ENCODE assay signal across 8 mouse cellular contexts in genomic region chr3:90213956-90214684, GRCm38 (mm10). TPM values are rescaled to one million over a fixed set of nuclear protein-coding genes. Genes with fewer than 3 reads are reported as not detected.
A peak's percentile ranks its signal among the peaks of the same experiment; 100 is the strongest.
DNase-seq lines count a peak whose midpoint lies in the region; ATAC-seq and TF ChIP-seq lines count a peak whose summit lies in the region.

No protein-coding gene starts in this region.

- peak overlapping the region; percentile 30; the same call in 1 of the 2 replicates for H3K9ac ChIP-seq in forebrain, embryonic 12.5 days
- peak overlapping the region; percentile 77 for H3K9ac ChIP-seq in kidney, embryonic 15.5 days

- H3K27ac ChIP-seq in gastrocnemius, adult 2 months = peak overlapping the region; percentile 98
- peak overlapping the region; percentile 86; the same call in 1 of the 2 replicates for H3K27ac ChIP-seq in forebrain, embryonic 12.5 days
- peak overlapping the region; percentile 86; the same call in 1 of the 2 replicates for H3K27ac ChIP-seq in kidney, embryonic 15.5 days

- TF ChIP-seq CTCF in gastrocnemius, adult 2 months (IDR thresholded peaks at IDR 0.05) = no peak

- peak overlapping the region; percentile 86 for H3K4me2 ChIP-seq in forebrain, embryonic 12.5 days
- peak overlapping the region; percentile 70 for H3K4me2 ChIP-seq in kidney, embryonic 15.5 days

- WGBS in forebrain, embryonic 12.5 days = 14% methylated on average over 12 of the region's 12 CpGs
- 10% methylated on average over 12 of the region's 12 CpGs for WGBS in kidney, embryonic 15.5 days

- peak overlapping the region; percentile 98 for H3K4me3 ChIP-seq in gastrocnemius, adult 2 months
- H3K4me3 ChIP-seq in forebrain, embryonic 12.5 days (replicated peaks) = peak overlapping the region; percentile 84
- peak overlapping the region; percentile 70 for H3K4me3 ChIP-seq in kidney, embryonic 15.5 days (replicated peaks)

- H3K9me3 ChIP-seq in forebrain, embryonic 12.5 days = no peaks in the 10 kb centered on the region
- no peaks in the 10 kb centered on the region for H3K9me3 ChIP-seq in kidney, embryonic 15.5 days (replicated peaks)

- no peaks in the 10 kb centered on the region for H3K27me3 ChIP-seq in forebrain, embryonic 12.5 days
- no peaks in the 10 kb centered on the region for H3K27me3 ChIP-seq in kidney, embryonic 15.5 days

- H3K4me1 ChIP-seq in forebrain, embryonic 12.5 days = peaks cover 24% of the 10 kb centered on the region
- H3K4me1 ChIP-seq in kidney, embryonic 15.5 days = peaks cover 29% of the 10 kb centered on the region

- intact Hi-C loops in gastrocnemius, adult 2 months (cut with DNase I) = loop anchor here (10.0 kb wide), 2 partner anchors 51 to 261 kb away; partner anchors contain the start of genes Dennd4b and Ilf2
- intact Hi-C loops in gastrocnemius, postnatal 14 days (cut with DNase I; ENCODE audit: low total_unique reads) = no loop called here

- peaks cover 35% of the 10 kb centered on the region for H3K36me3 ChIP-seq in forebrain, embryonic 12.5 days (replicated peaks)
- peaks cover 36% of the 10 kb centered on the region for H3K36me3 ChIP-seq in kidney, embryonic 15.5 days

- peak; percentile 32 for DNase-seq in gastrocnemius, adult 2 months
- DNase-seq in gastrocnemius, postnatal 14 days = no peak
- DNase-seq in adrenal gland, postnatal 14 days = peak; percentile 32
- DNase-seq in lung, postnatal 25 days (ENCODE audit: low spot score) = peak; percentile 18
- DNase-seq in thymus, adult 18-20 months = no peak

- ATAC-seq in forebrain, embryonic 12.5 days (ENCODE audit: low FRiP score) = peak; percentile 59; the same call in 1 of the 2 replicates
- 0 out of 2 replicates have a peak, but pooled peaks have one; percentile 44 for ATAC-seq in kidney, embryonic 15.5 days (replicated peaks; ENCODE audit: low FRiP score)
- ATAC-seq in inflammation-experienced regulatory T-cells, adult 6 months = no peak

RNA-seq across cellular contexts. Expression of gene Rab13, which starts 0.6 kb away (rescaled TPM):
- 1 to 10 TPM; 5.3 to 5.5 TPM for total RNA-seq in gastrocnemius, adult 2 months (2021)
- total RNA-seq in gastrocnemius, postnatal 14 days (2021) = 10 to 100 TPM; 10.8 to 11.8 TPM
- total RNA-seq in adrenal gland, postnatal 14 days (2021) = 33.7 and 34.3 TPM in 2 replicates
- 22.6 and 23.3 TPM in 2 replicates for polyA plus RNA-seq in forebrain, embryonic 12.5 days (2016; fragmentation: Nextera tagmentation; extraction: Ambion mirVana)
- 39.8 and 40.8 TPM in 2 replicates for polyA plus RNA-seq in kidney, embryonic 15.5 days (2015; fragmentation: Nextera tagmentation; extraction: Ambion mirVana)
- polyA plus RNA-seq in inflammation-experienced regulatory T-cells, adult 6 months (2017; shearing (Covaris generic)) = under 1 TPM in 2 of 3 experiments, not detected in 1; 0.58 to 0.94 TPM

RNA-seq across cellular contexts. Expression of gene Rps27, which starts 0.7 kb away (rescaled TPM):
- total RNA-seq in gastrocnemius, adult 2 months (2021) = 1,000 to 10,000 TPM in 1 of 2 experiments, 100 to 1,000 TPM in 1; 1,000 to 1,257 TPM
- 100 to 1,000 TPM; 889 to 951 TPM for total RNA-seq in gastrocnemius, postnatal 14 days (2021)
- 1,702 and 2,060 TPM in 2 replicates for total RNA-seq in adrenal gland, postnatal 14 days (2021)
- polyA plus RNA-seq in forebrain, embryonic 12.5 days (2016; fragmentation: Nextera tagmentation; extraction: Ambion mirVana) = 943 and 1,078 TPM in 2 replicates
- polyA plus RNA-seq in kidney, embryonic 15.5 days (2015; fragmentation: Nextera tagmentation; extraction: Ambion mirVana) = 1,600 and 1,610 TPM in 2 replicates
- 1,000 to 10,000 TPM; 3,921 to 9,955 (median 8,802) TPM for polyA plus RNA-seq in inflammation-experienced regulatory T-cells, adult 6 months (2017; shearing (Covaris generic))

RNA-seq across cellular contexts. Expression of gene Jtb, which starts 17.3 kb away (rescaled TPM):
- total RNA-seq in gastrocnemius, adult 2 months (2021) = 10 to 100 TPM; 64.8 to 68.8 TPM
- total RNA-seq in gastrocnemius, postnatal 14 days (2021) = 10 to 100 TPM; 41.6 to 47.5 TPM
- total RNA-seq in adrenal gland, postnatal 14 days (2021) = 58.8 and 58.9 TPM in 2 replicates
- 93.8 and 100.0 TPM in 2 replicates for polyA plus RNA-seq in forebrain, embryonic 12.5 days (2016; fragmentation: Nextera tagmentation; extraction: Ambion mirVana)
- 96.9 and 105 TPM in 2 replicates for polyA plus RNA-seq in kidney, embryonic 15.5 days (2015; fragmentation: Nextera tagmentation; extraction: Ambion mirVana)
- polyA plus RNA-seq in inflammation-experienced regulatory T-cells, adult 6 months (2017; shearing (Covaris generic)) = 10 to 100 TPM; 61.4 to 73.4 (median 68.5) TPM

RNA-seq across cellular contexts. Expression of gene Creb3l4, which starts 29.2 kb away (rescaled TPM):
- total RNA-seq in gastrocnemius, adult 2 months (2021) = not detected
- total RNA-seq in gastrocnemius, postnatal 14 days (2021) = under 1 TPM; 0.27 to 0.39 TPM
- total RNA-seq in adrenal gland, postnatal 14 days (2021) = 0.33 and 0.38 TPM in 2 replicates
- polyA plus RNA-seq in forebrain, embryonic 12.5 days (2016; fragmentation: Nextera tagmentation; extraction: Ambion mirVana) = 5.3 and 5.5 TPM in 2 replicates
- 3.7 and 6.9 TPM in 2 replicates for polyA plus RNA-seq in kidney, embryonic 15.5 days (2015; fragmentation: Nextera tagmentation; extraction: Ambion mirVana)
- not detected for polyA plus RNA-seq in inflammation-experienced regulatory T-cells, adult 6 months (2017; shearing (Covaris generic))

RNA-seq across cellular contexts. Expression of gene Slc39a1, which starts 33.9 kb away (rescaled TPM):
- total RNA-seq in gastrocnemius, adult 2 months (2021) = 10 to 100 TPM; 41.6 to 50.6 TPM
- 10 to 100 TPM; 57.8 to 62.7 TPM for total RNA-seq in gastrocnemius, postnatal 14 days (2021)
- 106 and 108 TPM in 2 replicates for total RNA-seq in adrenal gland, postnatal 14 days (2021)
- polyA plus RNA-seq in forebrain, embryonic 12.5 days (2016; fragmentation: Nextera tagmentation; extraction: Ambion mirVana) = 32.8 and 42.8 TPM in 2 replicates
- 101 and 104 TPM in 2 replicates for polyA plus RNA-seq in kidney, embryonic 15.5 days (2015; fragmentation: Nextera tagmentation; extraction: Ambion mirVana)
- polyA plus RNA-seq in inflammation-experienced regulatory T-cells, adult 6 months (2017; shearing (Covaris generic)) = 10 to 100 TPM; 35.0 to 72.7 (median 59.5) TPM

Comparison
In these comparisons a context has a peak if more than half of its experiments do, and no peak if none do; other contexts are left out.
1. DNase-seq: peak in gastrocnemius, adult 2 months (single experiment), adrenal gland, postnatal 14 days (single experiment) and lung, postnatal 25 days (single experiment); none in gastrocnemius, postnatal 14 days (single experiment) and thymus, adult 18-20 months (0 of 2).
2. Peak in every context shown above with its lines, with median percentiles within 50 percentile points of each other: H3K27ac ChIP-seq and H3K4me3 ChIP-seq.